Mouse (Mus musculus): ENCODE results near the gene Sun2.

DNA sequence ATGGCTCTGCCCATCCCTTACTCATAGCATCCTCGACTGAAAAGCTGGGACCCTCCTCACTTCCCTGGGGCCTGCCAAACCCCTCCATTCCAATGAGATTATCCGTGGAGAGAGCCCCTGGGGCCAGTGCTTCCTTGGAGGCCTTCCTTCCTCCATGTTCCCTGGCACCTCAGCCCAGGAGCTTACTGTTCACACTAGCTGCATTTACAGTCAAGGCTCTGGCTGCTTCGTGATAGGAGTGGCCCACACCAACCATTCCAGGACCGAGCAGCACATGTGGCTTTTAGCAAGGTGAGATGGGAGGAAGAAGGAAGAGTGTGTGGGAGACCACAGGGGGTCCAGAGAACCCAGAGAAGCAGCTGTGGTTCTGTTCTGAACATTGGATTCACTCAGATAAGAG, 11.5 kb upstream of the Sun2 start:
- TF ChIP-seq EP300 (IDR thresholded peaks at IDR 0.05; ENCODE audit: low read depth), result no peak
- no peak for TF ChIP-seq CTCF (IDR thresholded peaks at IDR 0.05; ENCODE audit: low read depth)

Data from liver, postnatal 0 days (tissue).